Mouse (Mus musculus) forebrain, embryonic 13.5 days (tissue): ENCODE measurements around the gene B3galnt2. TPM values are rescaled to one million over a fixed set of nuclear protein-coding genes. Genes with fewer than 3 reads are reported as not detected.

Experiments
- ATAC-seq: fragments of 200-750 bp; cut with Nextera tagmentation; 2 replicates; pipeline ENCODE4 v1.8.0; 2017
- H3K27ac ChIP-seq: fragments of 300-500 bp; sonication (generic); 2 replicates; pipeline ENCODE4 v1.5.1; 2015; ENCODE audit warnings: inconsistent platforms, mild to moderate bottlenecking, moderate library complexity
- H3K27me3 ChIP-seq: fragments of 300-500 bp; sonication (generic); 2 replicates; pipeline ENCODE4 v1.6.1; 2015; ENCODE audit warnings: mild to moderate bottlenecking, inconsistent platforms
- H3K36me3 ChIP-seq: fragments of 300-500 bp; sonication (generic); 2 replicates; pipeline ENCODE4 v1.6.1; 2015; ENCODE audit warnings: mild to moderate bottlenecking, inconsistent platforms; ENCODE audit not compliant: poor library complexity, severe bottlenecking
- H3K4me1 ChIP-seq: fragments of 300-500 bp; sonication (generic); 2 replicates; pipeline ENCODE4 v1.6.1; 2015; ENCODE audit warnings: inconsistent platforms
- H3K4me2 ChIP-seq: fragments of 300-500 bp; sonication (generic); 2 replicates; pipeline ENCODE4 v1.6.1; 2015; ENCODE audit warnings: inconsistent platforms, mild to moderate bottlenecking, moderate library complexity
- H3K4me3 ChIP-seq: fragments of 300-500 bp; sonication (generic); 2 replicates; pipeline ENCODE4 v1.5.1; 2015; ENCODE audit warnings: mild to moderate bottlenecking, inconsistent platforms
- H3K9ac ChIP-seq: fragments of 300-500 bp; sonication (generic); 2 replicates; pipeline ENCODE4 v1.6.1; 2015; ENCODE audit warnings: mild to moderate bottlenecking, inconsistent platforms
- H3K9me3 ChIP-seq: fragments of 300-500 bp; sonication (generic); replicated peaks from 2 replicates; pipeline ENCODE4 v1.6.1; 2016; ENCODE audit warnings: inconsistent platforms
- WGBS: fragments of 180-500 bp; shearing (Covaris S2); methylation state at CpG from one replicate; pipeline ENCODE4 v1.1.7; 2015; 5-methylcytosine and 5-hydroxymethylcytosine counted together
- polyA plus RNA-seq: library from polyadenylated mRNA; unstranded; fragments of >200 nt; fragmentation: Nextera tagmentation; extraction: Ambion mirVana; gene quantifications from 2 replicates; pipeline ENCODE4 v1.2.1, GENCODE M21; 2015

The B3galnt2 gene
- polyA plus RNA-seq, result 25.3 and 32.6 TPM in 2 replicates

GRCm38 (mm10) chr13:13953874-13954832, at the start of gene B3galnt2:
Gene B3galnt2 (plus strand): TSS chr13:13954469.
- H3K9ac ChIP-seq, result peak within 1 kb of the TSS; percentile 81
- under 1% methylated on average over 70 of the region's 78 CpGs for WGBS
- H3K27ac ChIP-seq, result peak within 1 kb of the TSS; percentile 66; the same call in 1 of the 2 replicates
- H3K27me3 ChIP-seq, result no peaks in the 10 kb centered on the region
- H3K4me2 ChIP-seq, result peak within 1 kb of the TSS; percentile 78
- peak within 1 kb of the TSS; percentile 70 for H3K4me3 ChIP-seq
- peaks cover 10% of the 10 kb centered on the region for H3K36me3 ChIP-seq
- no peaks in the 10 kb centered on the region for H3K9me3 ChIP-seq
- ATAC-seq, result peak; percentile 99
- peaks cover 19% of the 10 kb centered on the region for H3K4me1 ChIP-seq

- H3K4me2 ChIP-seq, result no peak overlapping the region
- no peak for ATAC-seq
- no peak overlapping the region for H3K27ac ChIP-seq
- no peak overlapping the region for H3K9ac ChIP-seq
- no peaks in the 10 kb centered on the region for H3K9me3 ChIP-seq
- H3K4me3 ChIP-seq, result no peak overlapping the region
- 43% methylated on average over 2 of the region's 2 CpGs for WGBS
- no peaks in the 10 kb centered on the region for H3K27me3 ChIP-seq
- no peaks in the 10 kb centered on the region for H3K36me3 ChIP-seq
- no peaks in the 10 kb centered on the region for H3K4me1 ChIP-seq
Measured at GRCm38 (mm10) chr13:13911341-13911740, 42.9 kb upstream of the B3galnt2 start.

GRCm38 (mm10) chr13:13919396-13919795, 34.9 kb upstream of the B3galnt2 start:
- Histone ChIP-seq H3K4me2 (no peak overlapping the region), H3K4me3 (no peak overlapping the region), H3K36me3 (no peaks in the 10 kb centered on the region), H3K9ac (no peak overlapping the region), H3K9me3 (no peaks in the 10 kb centered on the region), H3K27me3 (no peaks in the 10 kb centered on the region), H3K4me1 (no peaks in the 10 kb centered on the region), H3K27ac (no peak overlapping the region)
- ATAC-seq, result no peak
- 94% methylated on average over 3 of the region's 3 CpGs for WGBS

- H3K9ac ChIP-seq, result no peak overlapping the region
- no peaks in the 10 kb centered on the region for H3K27me3 ChIP-seq
- no peak for ATAC-seq
- H3K9me3 ChIP-seq, result no peaks in the 10 kb centered on the region
- H3K4me1 ChIP-seq, result no peaks in the 10 kb centered on the region
- no peaks in the 10 kb centered on the region for H3K36me3 ChIP-seq
- H3K4me3 ChIP-seq, result no peak overlapping the region
- no peak overlapping the region for H3K4me2 ChIP-seq
- H3K27ac ChIP-seq, result no peak overlapping the region
Measured at GRCm38 (mm10) chr13:13922526-13922925, 31.7 kb upstream of the B3galnt2 start.

- Histone ChIP-seq H3K27ac (no peak overlapping the region), H3K9ac (no peak overlapping the region), H3K9me3 (no peaks in the 10 kb centered on the region), H3K27me3 (no peaks in the 10 kb centered on the region), H3K4me1 (no peaks in the 10 kb centered on the region), H3K4me3 (no peak overlapping the region), H3K4me2 (no peak overlapping the region), H3K36me3 (no peaks in the 10 kb centered on the region)
- WGBS, result 81% methylated on average over 2 of the region's 2 CpGs
- no peak for ATAC-seq
Measured at GRCm38 (mm10) chr13:13929982-13930381, 24.3 kb upstream of the B3galnt2 start.

GRCm38 (mm10) chr13:13954931-13955330, 662 bp downstream of the B3galnt2 start:
- under 1% methylated on average over 28 of the region's 29 CpGs for WGBS
- peak overlapping the region; percentile 81 for H3K9ac ChIP-seq
- peaks cover 19% of the 10 kb centered on the region for H3K4me1 ChIP-seq
- H3K4me3 ChIP-seq, result peak overlapping the region; percentile 70
- H3K9me3 ChIP-seq, result no peaks in the 10 kb centered on the region
- H3K36me3 ChIP-seq, result peaks cover 10% of the 10 kb centered on the region
- peak overlapping the region; percentile 65; the same call in 1 of the 2 replicates for H3K27ac ChIP-seq
- no peak for ATAC-seq
- peak overlapping the region; percentile 78 for H3K4me2 ChIP-seq
- H3K27me3 ChIP-seq, result no peaks in the 10 kb centered on the region

- Histone ChIP-seq H3K27ac (no peak overlapping the region), H3K4me2 (no peak overlapping the region), H3K4me3 (no peak overlapping the region), H3K4me1 (peaks cover 19% of the 10 kb centered on the region), H3K27me3 (no peaks in the 10 kb centered on the region), H3K36me3 (peaks cover 10% of the 10 kb centered on the region), H3K9ac (no peak overlapping the region), H3K9me3 (no peaks in the 10 kb centered on the region)
- ATAC-seq, result no peak
- WGBS, result 84% methylated on average over 4 of the region's 4 CpGs
Measured at GRCm38 (mm10) chr13:13956686-13957085, 2.4 kb downstream of the B3galnt2 start.

GRCm38 (mm10) chr13:13960211-13960610, 5.9 kb downstream of the B3galnt2 start:
- Histone ChIP-seq H3K27ac (no peak overlapping the region), H3K4me3 (no peak overlapping the region), H3K4me1 (peaks cover 12% of the 10 kb centered on the region), H3K36me3 (peaks cover 10% of the 10 kb centered on the region), H3K27me3 (no peaks in the 10 kb centered on the region), H3K9me3 (no peaks in the 10 kb centered on the region), H3K9ac (no peak overlapping the region), H3K4me2 (no peak overlapping the region)
- no peak for ATAC-seq
- 92% methylated on average over 4 of the region's 4 CpGs for WGBS

- no peaks in the 10 kb centered on the region for H3K9me3 ChIP-seq
- no peak overlapping the region for H3K4me2 ChIP-seq
- no peak for ATAC-seq
- no peaks in the 10 kb centered on the region for H3K27me3 ChIP-seq
- no peak overlapping the region for H3K9ac ChIP-seq
- WGBS, result 86% methylated on average over 4 of the region's 4 CpGs
- 0 out of 2 replicates have a peak, but pooled peaks cover 4% of the 10 kb centered on the region for H3K4me1 ChIP-seq
- H3K27ac ChIP-seq, result no peak overlapping the region
- peaks cover 10% of the 10 kb centered on the region for H3K36me3 ChIP-seq
- no peak overlapping the region for H3K4me3 ChIP-seq
Measured at GRCm38 (mm10) chr13:13961046-13961445, 6.8 kb downstream of the B3galnt2 start.

GRCm38 (mm10) chr13:13965388-13965964, 11.2 kb downstream of the B3galnt2 start:
- WGBS, result 80% methylated on average over 19 of the region's 19 CpGs
- Histone ChIP-seq H3K36me3 (peaks cover 8% of the 10 kb centered on the region), H3K4me1 (no peaks in the 10 kb centered on the region), H3K4me3 (no peak overlapping the region), H3K9me3 (no peaks in the 10 kb centered on the region), H3K9ac (no peak overlapping the region), H3K27ac (no peak overlapping the region), H3K27me3 (no peaks in the 10 kb centered on the region), H3K4me2 (no peak overlapping the region)
- ATAC-seq, result no peak

GRCm38 (mm10) chr13:13966172-13966571, 11.9 kb downstream of the B3galnt2 start:
- Histone ChIP-seq H3K9me3 (no peaks in the 10 kb centered on the region), H3K27ac (no peak overlapping the region), H3K9ac (no peak overlapping the region), H3K27me3 (no peaks in the 10 kb centered on the region), H3K4me2 (no peak overlapping the region), H3K36me3 (peaks cover 11% of the 10 kb centered on the region), H3K4me3 (no peak overlapping the region), H3K4me1 (no peaks in the 10 kb centered on the region)
- no peak for ATAC-seq
- WGBS, result 92% methylated on average over 4 of the region's 4 CpGs

GRCm38 (mm10) chr13:13968629-13969111, 14.4 kb downstream of the B3galnt2 start:
- no peak overlapping the region for H3K4me2 ChIP-seq
- H3K9me3 ChIP-seq, result no peaks in the 10 kb centered on the region
- ATAC-seq, result no peak
- H3K9ac ChIP-seq, result no peak overlapping the region
- no peaks in the 10 kb centered on the region for H3K4me1 ChIP-seq
- WGBS, result 90% methylated on average over 4 of the region's 4 CpGs
- H3K27ac ChIP-seq, result no peak overlapping the region
- H3K36me3 ChIP-seq, result peaks cover 12% of the 10 kb centered on the region
- H3K27me3 ChIP-seq, result no peaks in the 10 kb centered on the region
- no peak overlapping the region for H3K4me3 ChIP-seq
